Comparison of ENCODE assay signal across 8 mouse cellular contexts in the genomic region with DNA sequence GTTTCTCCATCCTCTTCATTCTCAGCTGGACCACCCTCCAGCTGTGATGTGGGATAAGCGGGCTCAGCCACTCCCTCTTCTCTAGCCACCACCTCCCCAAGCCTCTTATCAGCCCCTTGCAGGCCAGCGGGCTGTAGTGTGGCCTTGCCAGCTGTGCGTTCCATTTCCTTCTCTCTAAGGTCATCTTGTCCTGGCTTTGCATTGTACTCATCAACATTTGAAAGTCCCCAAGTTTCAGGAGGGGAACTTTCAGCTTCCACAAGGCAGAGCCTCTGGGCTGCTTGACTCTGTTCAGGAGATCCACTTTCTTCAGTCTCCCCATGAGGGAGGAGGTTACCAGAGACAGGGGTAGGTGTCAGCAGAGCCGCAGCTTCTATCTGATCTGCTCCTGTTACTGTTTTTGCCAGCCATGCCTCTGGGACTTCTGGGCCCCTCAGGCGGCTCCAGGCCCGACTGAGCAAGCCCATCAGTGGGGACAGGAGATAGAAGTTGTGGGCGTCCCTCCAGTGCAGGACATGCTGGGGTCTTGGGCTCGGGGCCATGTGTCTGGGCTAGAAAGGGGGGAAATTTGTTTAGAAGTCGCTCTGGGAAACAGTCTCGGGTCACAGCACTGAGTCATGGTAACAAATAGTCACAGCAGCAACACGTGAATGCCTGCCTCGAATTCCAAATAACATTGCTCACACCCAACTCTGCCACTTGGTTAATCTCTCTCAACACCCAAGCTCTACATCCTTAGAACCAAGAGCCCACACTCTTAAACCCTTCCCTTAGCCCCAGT. TPM values are rescaled to one million over a fixed set of nuclear protein-coding genes. Genes with fewer than 3 reads are reported as not detected.
DNase-seq lines count a peak whose midpoint lies in the region; ATAC-seq and TF ChIP-seq lines count a peak whose summit lies in the region.
"Had no signal": no experiment of that assay in that cellular context is flagged by ENCODE, and none has a peak within 500 bp of the region (broad histone marks: within the 10 kb centered on the region; RNA-seq: fewer than 3 reads in every experiment).

No protein-coding gene starts in this region.

- peak overlapping the region; percentile 71 for H3K4me2 ChIP-seq in CH12.LX (ENCODE audit: insufficient read depth, low read depth, poor library complexity, severe bottlenecking)
- peak overlapping the region; percentile 85 for H3K4me2 ChIP-seq in hindbrain, embryonic 11.5 days (replicated peaks; ENCODE audit: low read depth, low read length)
- H3K4me2 ChIP-seq in liver, embryonic 12.5 days: peak overlapping the region; percentile 73
- peak overlapping the region; percentile 84 for H3K4me2 ChIP-seq in neural tube, embryonic 13.5 days

- CTCF ChIA-PET in Patski (lab: Charles Lee): interaction anchor here (1.5 kb wide), 1 partner anchor 48 kb away, joined by 4 read pairs; no protein-coding TSS in a partner anchor

- POLR2A ChIA-PET in Patski (lab: Charles Lee): interaction anchor here (0.6 to 2.0 kb wide), 6 partner anchors 13 to 68 kb away, joined by 3 to 6 read pairs (median 4); no protein-coding TSS in a partner anchor

- peak overlapping the region; percentile 59 to 92 (median 88) for H3K4me3 ChIP-seq in CH12.LX (replicated peaks in 1 of 3; ENCODE audit: low read depth in 2 of 3, low read length in 2 of 3, poor library complexity in 1 of 3)
- H3K4me3 ChIP-seq in hindbrain, embryonic 11.5 days (ENCODE audit: low read depth, low read length): peak overlapping the region; percentile 74
- peak overlapping the region; percentile 95 for H3K4me3 ChIP-seq in liver, embryonic 12.5 days
- H3K4me3 ChIP-seq in neural tube, embryonic 13.5 days: peak overlapping the region; percentile 77

- no peaks in the 10 kb centered on the region for H3K9me3 ChIP-seq in CH12.LX (replicated peaks; ENCODE audit: low read length)
- no peaks in the 10 kb centered on the region for H3K9me3 ChIP-seq in hindbrain, embryonic 11.5 days (ENCODE audit: control insufficient read depth, low read length)
- no peaks in the 10 kb centered on the region for H3K9me3 ChIP-seq in liver, embryonic 12.5 days (replicated peaks)
- H3K9me3 ChIP-seq in neural tube, embryonic 13.5 days: no peaks in the 10 kb centered on the region

- H3K4me1 ChIP-seq in CH12.LX (ENCODE audit: control insufficient read depth in 1 of 2, insufficient read depth in 2 of 2): peaks cover 7 to 44% of the 10 kb centered on the region in 2 experiments
- no peaks in the 10 kb centered on the region; the same call in 1 of the 2 replicates for H3K4me1 ChIP-seq in hindbrain, embryonic 11.5 days (replicated peaks; ENCODE audit: control insufficient read depth, insufficient read depth, low read length)
- peaks cover 71% of the 10 kb centered on the region for H3K4me1 ChIP-seq in liver, embryonic 12.5 days
- H3K4me1 ChIP-seq in neural tube, embryonic 13.5 days (replicated peaks): peaks cover 37% of the 10 kb centered on the region

- no peak for TF ChIP-seq RAD21 in CH12.LX (IDR thresholded peaks at IDR 0.05; ENCODE audit: low read depth, low read length)

- no peak for DNase-seq in CH12.LX (ENCODE audit: extremely low read depth)
- no peak for DNase-seq in Patski (ENCODE audit: low read depth, low spot score)
- peak; percentile 26 for DNase-seq in hindbrain, embryonic 11.5 days (ENCODE audit: low spot score)
- no peak for DNase-seq in layer of hippocampus, adult 18-20 months (ENCODE audit: low spot score in 2 of 2)

- TF ChIP-seq POLR2A in CH12.LX (IDR thresholded peaks at IDR 0.05; ENCODE audit: low read depth, low read length): no peak

- peak overlapping the region; percentile 81 for H3K9ac ChIP-seq in CH12.LX (ENCODE audit: insufficient read depth, low read depth)
- peak overlapping the region; percentile 79 for H3K9ac ChIP-seq in hindbrain, embryonic 11.5 days (ENCODE audit: low read depth, low read length)
- peak overlapping the region; percentile 99 for H3K9ac ChIP-seq in liver, embryonic 12.5 days
- peak overlapping the region; percentile 88 for H3K9ac ChIP-seq in neural tube, embryonic 13.5 days

- peak overlapping the region; percentile 75 for H3K27ac ChIP-seq in CH12.LX (ENCODE audit: insufficient read depth, low read depth)
- peak overlapping the region; percentile 39; the same call in 1 of the 2 replicates for H3K27ac ChIP-seq in hindbrain, embryonic 11.5 days (ENCODE audit: low read depth, low read length)
- H3K27ac ChIP-seq in liver, embryonic 12.5 days: peak overlapping the region; percentile 100
- H3K27ac ChIP-seq in neural tube, embryonic 13.5 days (replicated peaks): peak overlapping the region; percentile 89

- H3K27me3 ChIP-seq in CH12.LX (replicated peaks) (peaks cover 9% of the 10 kb centered on the region), Patski (no peaks in the 10 kb centered on the region)
- no peaks in the 10 kb centered on the region for H3K27me3 ChIP-seq in hindbrain, embryonic 11.5 days (ENCODE audit: control insufficient read depth, insufficient read depth, low read length)
- H3K27me3 ChIP-seq in liver, embryonic 12.5 days (replicated peaks): peaks cover 5% of the 10 kb centered on the region; the same call in 1 of the 2 replicates
- no peaks in the 10 kb centered on the region for H3K27me3 ChIP-seq in neural tube, embryonic 13.5 days

- H3K79me2 ChIP-seq in CH12.LX (replicated peaks; ENCODE audit: control insufficient read depth, extremely low read depth, insufficient read depth, poor library complexity, severe bottlenecking): peaks cover 24% of the 10 kb centered on the region

- TF ChIP-seq CTCF in CH12.LX (conservative IDR thresholded peaks at IDR 0.05 in 1 of 2, IDR thresholded peaks at IDR 0.05 in 1 of 2; ENCODE audit: low read depth in 2 of 2, low read length in 2 of 2) (no peak), Patski (IDR thresholded peaks at IDR 0.05) (no peak)

- 31% methylated on average over 12 of the region's 12 CpGs for WGBS in hindbrain, embryonic 11.5 days
- 3% methylated on average over 12 of the region's 12 CpGs for WGBS in liver, embryonic 12.5 days (ENCODE audit: insufficient replicate concordance)
- WGBS in neural tube, embryonic 13.5 days: 34% methylated on average over 12 of the region's 12 CpGs

- peaks cover 19 to 29% of the 10 kb centered on the region in 2 experiments for H3K36me3 ChIP-seq in CH12.LX (replicated peaks in 1 of 2; ENCODE audit: control insufficient read depth in 1 of 2, insufficient read depth in 1 of 2, low read length in 1 of 2)
- H3K36me3 ChIP-seq in hindbrain, embryonic 11.5 days (ENCODE audit: control insufficient read depth, insufficient read depth, low read length): no peaks in the 10 kb centered on the region
- H3K36me3 ChIP-seq in liver, embryonic 12.5 days: peaks cover 45% of the 10 kb centered on the region
- H3K36me3 ChIP-seq in neural tube, embryonic 13.5 days: 0 out of 2 replicates have a peak, but pooled peaks cover 3% of the 10 kb centered on the region

- peak; percentile 28 for ATAC-seq in Patski
- ATAC-seq in erythroblast, adult 5-6 weeks (replicated peaks; ENCODE audit: low FRiP score, poor library complexity, severe bottlenecking): peak; percentile 66
- ATAC-seq in hindbrain, embryonic 11.5 days (ENCODE audit: low FRiP score): no peak
- ATAC-seq in liver, embryonic 12.5 days: peak; percentile 88
- ATAC-seq in neural tube, embryonic 13.5 days (ENCODE audit: low read depth): 0 out of 2 replicates have a peak, but pooled peaks have one; percentile 1

- TF ChIP-seq EP300 in CH12.LX (IDR thresholded peaks at IDR 0.05; ENCODE audit: low read length): no peak

- in situ Hi-C loops in CH12.LX (cut with MboI; ENCODE audit: low pct_ligation_motif_present, low pct_unique_long_range_greater_than_20kb, low sequenced_read_pairs): loop anchor here (10.0 kb wide), 1 partner anchor 60 kb away; no protein-coding TSS in a partner anchor
- in situ Hi-C loops in Patski (cut with MboI; ENCODE audit: low pct_unique_long_range_greater_than_20kb): no loop called here

- dilution Hi-C loops in CH12.LX (cut with MboI; ENCODE audit: extremely low pct_ligation_motif_present, extremely low pct_unique_long_range_greater_than_20kb, low sequenced_read_pairs): no loop called here

RNA-seq across cellular contexts. Expression of a gene that starts 1.0 kb away (rescaled TPM):
- 11.7 and 12.0 TPM in 2 replicates for total RNA-seq in CH12.LX (2012; rRNA removed)
- 12.5 and 13.9 TPM in 2 replicates for total RNA-seq in CH12.LX (2014; rRNA removed)
- 31.8 and 37.1 TPM in 2 replicates for polyA plus RNA-seq in CH12.LX (2012; ENCODE audit: insufficient read length, low read depth)
- 123 TPM for polyA plus RNA-seq in Patski (2021)
- 1,095 and 1,392 TPM in 2 replicates for total RNA-seq in erythroblast, adult 5-6 weeks (2015; ENCODE audit: low replicate concordance)
- total RNA-seq in erythroblast, adult 5-6 weeks (2017; ENCODE audit: low replicate concordance): 1,351 and 1,490 TPM in 2 replicates
- 15.1 and 15.7 TPM in 2 replicates for polyA plus RNA-seq in hindbrain, embryonic 11.5 days (2014; fragmentation: Nextera tagmentation; extraction: Ambion mirVana)
- polyA plus RNA-seq in liver, embryonic 12.5 days (2016; fragmentation: Nextera tagmentation; extraction: Ambion mirVana): 157 and 165 TPM in 2 replicates
- 17.2 and 20.9 TPM in 2 replicates for polyA plus RNA-seq in neural tube, embryonic 13.5 days (2015; fragmentation: Nextera tagmentation; extraction: Ambion mirVana)
- 10 to 100 TPM; 22.1 to 23.3 TPM for total RNA-seq in layer of hippocampus, adult 18-20 months (2021)

RNA-seq across cellular contexts. Expression of a gene that starts 1.1 kb away (rescaled TPM):
- total RNA-seq in CH12.LX (2012; rRNA removed) (0.25 TPM in 2 replicates), CH12.LX (2014; rRNA removed) (0.28 TPM in 1 of 2 replicates, not detected in the other)
- polyA plus RNA-seq in CH12.LX (2012; ENCODE audit: insufficient read length, low read depth) (0.90 and 1.3 TPM in 2 replicates), Patski (2021) (2.2 TPM)
- 1.3 TPM in 1 of 2 replicates, not detected in the other for total RNA-seq in erythroblast, adult 5-6 weeks (2015; ENCODE audit: low replicate concordance)
- 2.8 and 9.9 TPM in 2 replicates for total RNA-seq in erythroblast, adult 5-6 weeks (2017; ENCODE audit: low replicate concordance)
- 2.1 and 2.3 TPM in 2 replicates for polyA plus RNA-seq in hindbrain, embryonic 11.5 days (2014; fragmentation: Nextera tagmentation; extraction: Ambion mirVana)
- polyA plus RNA-seq in liver, embryonic 12.5 days (2016; fragmentation: Nextera tagmentation; extraction: Ambion mirVana): 0.80 and 0.87 TPM in 2 replicates
- polyA plus RNA-seq in neural tube, embryonic 13.5 days (2015; fragmentation: Nextera tagmentation; extraction: Ambion mirVana): 4.1 and 7.9 TPM in 2 replicates
- total RNA-seq in layer of hippocampus, adult 18-20 months (2021): under 1 TPM; 0.64 to 0.71 TPM

RNA-seq across cellular contexts. Expression of a gene that starts 14.8 kb away (rescaled TPM):
- total RNA-seq in CH12.LX (2012; rRNA removed) (83.4 and 92.6 TPM in 2 replicates), CH12.LX (2014; rRNA removed) (40.8 and 46.2 TPM in 2 replicates)
- polyA plus RNA-seq in CH12.LX (2012; ENCODE audit: insufficient read length, low read depth) (90.4 and 129 TPM in 2 replicates), Patski (2021) (506 TPM)
- 83.0 and 88.6 TPM in 2 replicates for total RNA-seq in erythroblast, adult 5-6 weeks (2015; ENCODE audit: low replicate concordance)
- total RNA-seq in erythroblast, adult 5-6 weeks (2017; ENCODE audit: low replicate concordance): 487 and 671 TPM in 2 replicates
- polyA plus RNA-seq in hindbrain, embryonic 11.5 days (2014; fragmentation: Nextera tagmentation; extraction: Ambion mirVana): 88.6 and 92.7 TPM in 2 replicates
- 140 and 146 TPM in 2 replicates for polyA plus RNA-seq in liver, embryonic 12.5 days (2016; fragmentation: Nextera tagmentation; extraction: Ambion mirVana)
- polyA plus RNA-seq in neural tube, embryonic 13.5 days (2015; fragmentation: Nextera tagmentation; extraction: Ambion mirVana): 116 and 121 TPM in 2 replicates
- total RNA-seq in layer of hippocampus, adult 18-20 months (2021): 100 to 1,000 TPM; 109 to 110 TPM

RNA-seq across cellular contexts. Expression of a gene that starts 29.7 kb away (rescaled TPM):
- total RNA-seq in CH12.LX (2012; rRNA removed): not detected in 2 replicates
- total RNA-seq in CH12.LX (2014; rRNA removed): not detected in 2 replicates
- 1.5 and 2.3 TPM in 2 replicates for polyA plus RNA-seq in CH12.LX (2012; ENCODE audit: insufficient read length, low read depth)
- 1.6 TPM for polyA plus RNA-seq in Patski (2021)
- total RNA-seq in erythroblast, adult 5-6 weeks (2015; ENCODE audit: low replicate concordance): not detected in 2 replicates
- total RNA-seq in erythroblast, adult 5-6 weeks (2017; ENCODE audit: low replicate concordance): not detected in 2 replicates
- 0.45 and 0.46 TPM in 2 replicates for polyA plus RNA-seq in hindbrain, embryonic 11.5 days (2014; fragmentation: Nextera tagmentation; extraction: Ambion mirVana)
- 1.5 and 1.8 TPM in 2 replicates for polyA plus RNA-seq in liver, embryonic 12.5 days (2016; fragmentation: Nextera tagmentation; extraction: Ambion mirVana)
- 0.52 and 1.7 TPM in 2 replicates for polyA plus RNA-seq in neural tube, embryonic 13.5 days (2015; fragmentation: Nextera tagmentation; extraction: Ambion mirVana)
- total RNA-seq in layer of hippocampus, adult 18-20 months (2021): not detected
- total RNA-seq: neutrophil, adult 5-6 weeks had no signal

RNA-seq across cellular contexts. Expression of a gene that starts 36.4 kb away (rescaled TPM):
- total RNA-seq in CH12.LX (2012; rRNA removed) (5.9 and 6.4 TPM in 2 replicates), CH12.LX (2014; rRNA removed) (7.1 and 7.2 TPM in 2 replicates)
- polyA plus RNA-seq in CH12.LX (2012; ENCODE audit: insufficient read length, low read depth) (15.3 and 18.0 TPM in 2 replicates), Patski (2021) (0.06 TPM)
- total RNA-seq in erythroblast, adult 5-6 weeks (2015; ENCODE audit: low replicate concordance): 3.3 TPM in 2 replicates
- total RNA-seq in erythroblast, adult 5-6 weeks (2017; ENCODE audit: low replicate concordance): 2.1 and 2.3 TPM in 2 replicates
- polyA plus RNA-seq in hindbrain, embryonic 11.5 days (2014; fragmentation: Nextera tagmentation; extraction: Ambion mirVana): 2.9 and 4.1 TPM in 2 replicates
- polyA plus RNA-seq in liver, embryonic 12.5 days (2016; fragmentation: Nextera tagmentation; extraction: Ambion mirVana): 2.8 and 3.1 TPM in 2 replicates
- polyA plus RNA-seq in neural tube, embryonic 13.5 days (2015; fragmentation: Nextera tagmentation; extraction: Ambion mirVana): 3.2 and 3.4 TPM in 2 replicates
- 1 to 10 TPM; 5.3 to 5.7 TPM for total RNA-seq in layer of hippocampus, adult 18-20 months (2021)

Comparison
In these comparisons a context has a peak if more than half of its experiments do, and no peak if none do; other contexts are left out.
1. H3K27ac ChIP-seq: peak in every context shown above with its lines; median percentile 100 in liver, embryonic 12.5 days; 89 in neural tube, embryonic 13.5 days; 75 in CH12.LX; 39 in hindbrain, embryonic 11.5 days.